Mouse (Mus musculus): ENCODE measurements at regions not wholly inside any gene's neighbourhood (a gene's known extent, or its start where the extent isn't known, plus 50 kb on each side); places are given as distances from the start of the nearest gene placed in this dataset.

DNA sequence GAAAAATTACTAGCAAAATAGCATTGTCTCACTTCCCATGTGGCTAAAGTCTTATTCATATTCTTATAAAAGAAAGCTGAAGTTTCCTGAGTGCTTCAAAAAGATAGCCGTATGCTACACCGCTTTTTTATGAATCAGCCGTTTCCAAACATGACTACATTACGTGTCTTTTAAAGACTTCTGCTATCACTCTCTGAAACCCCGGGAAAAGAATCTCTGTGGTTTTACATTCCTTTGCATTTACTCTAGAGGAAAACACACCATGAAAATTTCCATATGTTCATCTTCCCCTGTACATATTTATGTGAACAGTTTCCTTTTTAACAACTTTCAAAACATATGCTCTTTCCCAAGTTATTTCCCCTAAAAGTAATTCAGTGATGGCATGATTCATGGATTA lies 882.3 kb downstream of the Gsdmc2 start:
- TF ChIP-seq CTCF (IDR thresholded peaks at IDR 0.05; ENCODE audit: extremely low read depth, insufficient read length, insufficient replicate concordance, low read depth, low read length) (no peak), POLR2A (IDR thresholded peaks at IDR 0.05; ENCODE audit: low read depth, low read length) (no peak)

All from small intestine, adult 2 months (tissue).